Mouse (Mus musculus): ENCODE data around the gene Olfr631. TPM values are rescaled to one million over a fixed set of nuclear protein-coding genes. Genes with fewer than 3 reads are reported as not detected.
"Not testable (repeated sequence)": the region's sequence is repeated elsewhere in the genome, so short reads cannot be mapped to it uniquely, and the experiment has no call there.

Gene Olfr631
- not detected for total RNA-seq (2021)

DNA sequence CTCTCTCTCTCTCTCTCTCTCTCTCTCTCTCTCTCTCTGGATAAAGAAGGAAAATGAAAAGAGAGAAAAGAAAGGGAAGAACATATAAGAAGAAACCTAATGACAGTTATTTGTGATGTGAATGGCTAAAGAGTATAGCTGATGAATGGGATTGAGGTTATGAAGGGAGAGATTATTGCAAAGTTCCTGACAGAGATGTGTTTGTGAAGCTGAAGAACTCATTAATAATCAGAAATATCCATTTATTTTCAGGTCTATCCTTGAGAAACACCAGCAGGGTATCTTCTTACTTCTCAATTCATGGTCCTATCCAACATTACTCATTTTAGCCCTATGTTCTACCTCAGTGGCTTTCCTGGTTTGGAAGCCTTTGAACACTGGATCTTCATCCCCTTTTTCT lies at the start of gene Olfr631:
Gene Olfr631, plus strand, starts transcription at position 301 of the 400 bp plus-strand sequence.
- intact Hi-C loops (cut with DNase I) = no loop called here
- no peak for DNase-seq (ENCODE audit: low spot score in 2 of 2)

DNA sequence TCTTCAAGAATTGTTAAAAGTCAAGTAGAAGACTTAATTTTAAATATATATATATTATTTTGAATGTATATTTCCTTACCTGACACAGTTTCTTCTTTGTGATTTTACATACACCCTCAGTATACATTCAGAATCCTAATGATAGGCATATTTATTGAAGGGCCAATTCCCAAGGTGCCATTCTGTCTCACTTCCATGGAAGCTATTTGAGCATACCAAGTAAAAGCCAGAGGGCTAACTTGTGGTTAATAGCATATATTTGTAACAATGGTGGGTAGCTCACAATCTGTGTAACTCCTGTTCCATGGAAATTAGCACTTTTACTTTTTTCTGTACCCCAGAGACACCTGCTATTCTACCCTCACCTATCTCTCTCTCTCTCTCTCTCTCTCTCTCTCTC lies 42.5 kb upstream of the Olfr631 start, which contains the start of gene Olfr66:
Gene Olfr66, minus strand, starts transcription at position 101 of the 400 bp plus-strand sequence.
- intact Hi-C loops (cut with DNase I) = no loop called here
- no peak for DNase-seq (ENCODE audit: low spot score in 2 of 2)

DNA sequence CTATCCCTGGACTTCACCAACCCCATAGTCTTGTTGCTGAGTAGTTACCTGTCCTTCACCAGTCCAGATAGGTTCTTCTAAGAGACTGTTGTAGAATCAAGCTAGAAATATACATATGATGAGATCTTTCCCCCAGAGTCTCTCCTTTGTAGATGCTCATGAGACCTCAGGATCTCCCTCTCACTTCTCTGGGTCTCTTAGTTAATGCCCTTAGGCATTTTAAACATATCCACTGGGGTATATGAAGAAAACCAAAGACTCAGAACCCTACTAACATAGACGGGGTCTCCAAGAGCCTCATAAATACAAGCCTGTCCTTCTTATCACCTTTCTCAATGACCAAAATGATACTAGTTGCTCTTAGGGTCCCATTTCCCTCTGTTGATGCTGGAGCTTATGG lies 34.2 kb upstream of the Olfr631 start, which contains the start of gene Olfr64:
Gene Olfr64, minus strand, starts transcription at position 101 of the 400 bp plus-strand sequence.
- intact Hi-C loops (cut with DNase I) = no loop called here
- no peak for DNase-seq (ENCODE audit: low spot score in 2 of 2)

DNA sequence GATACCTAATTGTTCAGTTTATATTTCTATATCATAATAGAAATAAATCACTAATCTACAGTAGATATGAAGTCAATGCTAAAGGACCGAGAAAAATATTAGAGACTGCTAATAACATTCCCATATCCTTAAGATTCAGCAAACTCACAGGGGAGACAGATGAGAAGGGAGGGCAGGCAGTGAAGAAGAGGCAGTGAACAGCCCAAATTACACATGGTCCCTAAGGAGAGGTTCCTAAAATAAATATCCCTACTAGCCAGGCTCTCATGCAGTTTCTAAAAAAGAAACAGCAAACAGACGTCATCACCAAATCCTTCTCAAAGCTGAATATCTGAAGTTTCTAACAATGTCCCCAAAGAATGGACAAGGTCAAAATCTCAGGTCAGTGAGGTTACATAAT lies 25.4 kb upstream of the Olfr631 start, which contains the start of gene Olfr65:
Gene Olfr65, plus strand, starts transcription at position 301 of the 400 bp plus-strand sequence.
- DNase-seq (ENCODE audit: low spot score in 2 of 2) = peak in 1 of 2 experiments; percentile 8
- intact Hi-C loops (cut with DNase I) = no loop called here

DNA sequence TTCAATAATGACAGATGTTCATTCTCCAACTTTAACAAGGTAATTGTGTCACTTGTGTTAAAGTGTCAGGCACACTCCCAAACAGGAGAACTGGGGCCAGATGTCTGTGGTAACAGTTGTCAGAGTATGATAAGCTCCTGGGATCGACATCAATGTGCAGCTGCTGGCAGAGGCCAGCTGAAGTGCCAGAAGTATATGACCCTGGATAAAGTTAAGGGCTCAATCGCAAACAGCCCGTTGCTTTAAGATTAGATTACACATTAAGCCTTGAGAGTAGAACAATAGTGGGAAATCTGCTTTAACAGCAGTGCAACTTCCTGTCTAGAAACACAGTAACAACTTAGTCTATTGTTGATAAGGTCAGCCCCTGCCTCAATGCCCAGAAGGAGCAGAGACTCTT lies 18.6 kb upstream of the Olfr631 start:
- DNase-seq (ENCODE audit: low spot score in 2 of 2) = no peak
- intact Hi-C loops (cut with DNase I) = no loop called here

DNA sequence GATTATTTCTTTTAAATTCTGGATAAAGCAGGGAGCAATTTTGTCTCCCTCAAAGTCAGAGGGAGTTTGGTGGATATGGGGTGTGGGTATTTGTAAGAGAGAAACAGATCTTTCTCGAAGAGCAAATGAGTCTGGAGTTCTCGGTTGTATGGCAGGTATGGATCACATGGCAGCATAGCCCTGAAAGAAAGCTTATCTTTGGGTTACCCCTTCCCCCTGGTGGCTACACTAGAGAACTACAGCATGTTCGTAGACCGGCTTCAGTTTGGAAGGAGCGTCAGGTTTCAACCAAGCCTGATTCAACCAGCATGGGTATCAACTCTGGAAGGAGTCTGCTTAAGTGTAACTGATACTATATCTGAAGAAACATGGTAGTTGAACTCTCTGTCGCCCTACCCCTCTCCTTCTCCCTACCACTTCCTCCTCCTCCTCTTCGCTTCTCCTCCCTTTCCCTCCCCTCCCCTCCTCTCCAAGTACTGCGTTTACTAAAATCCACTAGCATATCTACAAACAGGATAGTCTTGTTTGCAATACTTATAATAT lies 15.6 kb upstream of the Olfr631 start:
- intact Hi-C loops (cut with DNase I) = no loop called here
- no peak for DNase-seq (ENCODE audit: low spot score in 2 of 2)

DNA sequence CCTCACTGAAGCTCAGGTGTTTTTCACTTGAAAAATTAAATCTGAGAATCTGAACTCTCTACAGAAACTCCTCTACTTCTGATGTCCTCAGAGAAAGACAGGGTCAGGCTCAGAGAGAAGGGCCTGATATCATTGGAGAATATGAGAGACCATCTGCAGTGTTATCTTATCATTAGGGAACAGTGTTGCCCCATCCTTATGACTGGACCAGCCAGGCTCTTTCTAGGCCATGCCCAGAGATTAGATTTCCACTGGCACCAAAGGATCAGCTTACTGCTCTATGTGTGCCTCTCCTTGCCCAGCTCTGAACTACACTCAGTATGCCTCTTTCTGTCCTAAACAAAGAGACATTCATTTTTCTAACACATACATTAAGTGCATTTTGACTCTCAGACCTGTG lies 13.3 kb upstream of the Olfr631 start:
- no peak for DNase-seq (ENCODE audit: low spot score in 2 of 2)
- intact Hi-C loops (cut with DNase I) = no loop called here

DNA sequence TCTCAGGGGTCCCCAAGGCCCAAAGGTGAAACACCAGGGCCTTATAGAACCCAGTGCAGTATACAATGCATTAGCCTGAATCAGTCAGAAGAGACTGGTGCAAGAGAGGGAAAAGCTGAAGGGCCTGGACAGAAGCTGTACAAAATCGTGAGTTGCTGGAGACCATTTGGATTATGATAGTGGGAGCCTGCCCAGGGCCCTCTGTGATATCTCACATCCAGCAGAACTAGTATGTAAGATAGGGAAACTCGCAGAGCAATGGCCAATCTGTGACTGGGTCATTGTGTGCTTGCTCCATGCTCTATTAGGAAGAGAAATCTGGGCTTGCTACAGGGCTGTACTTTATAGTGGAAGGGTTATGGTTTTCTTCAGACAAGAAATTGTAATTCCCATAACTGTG lies 5.6 kb downstream of the Olfr631 start, which contains the start of gene Olfr632:
Gene Olfr632, plus strand, starts transcription at position 84 of the 400 bp plus-strand sequence.
- no peak for DNase-seq (ENCODE audit: low spot score in 2 of 2)
- intact Hi-C loops (cut with DNase I) = no loop called here

DNA sequence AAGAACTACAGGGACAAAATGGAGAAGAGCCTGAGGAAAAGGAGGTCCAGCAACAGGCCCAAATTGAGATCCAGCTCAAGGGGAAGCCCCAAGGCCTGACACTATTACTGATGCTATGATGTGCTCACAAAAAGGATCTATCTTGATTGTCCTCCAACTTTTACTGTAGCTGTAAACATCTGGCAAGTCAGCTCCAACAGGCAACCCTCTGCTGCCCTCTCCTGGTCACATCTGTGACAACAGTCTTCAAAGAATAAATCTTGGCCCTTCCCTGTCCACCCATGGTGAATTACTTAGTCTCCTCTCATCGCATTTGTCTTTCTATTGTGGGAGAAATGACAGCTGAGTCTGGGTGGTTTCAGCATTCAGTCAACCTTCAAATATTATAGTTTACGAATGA lies 14.1 kb downstream of the Olfr631 start:
- DNase-seq (ENCODE audit: low spot score in 2 of 2) = peak in 1 of 2 experiments; percentile 1
- intact Hi-C loops (cut with DNase I) = loop anchor here (10.0 kb wide), 1 partner anchor 1438 kb away; no protein-coding TSS in a partner anchor

DNA sequence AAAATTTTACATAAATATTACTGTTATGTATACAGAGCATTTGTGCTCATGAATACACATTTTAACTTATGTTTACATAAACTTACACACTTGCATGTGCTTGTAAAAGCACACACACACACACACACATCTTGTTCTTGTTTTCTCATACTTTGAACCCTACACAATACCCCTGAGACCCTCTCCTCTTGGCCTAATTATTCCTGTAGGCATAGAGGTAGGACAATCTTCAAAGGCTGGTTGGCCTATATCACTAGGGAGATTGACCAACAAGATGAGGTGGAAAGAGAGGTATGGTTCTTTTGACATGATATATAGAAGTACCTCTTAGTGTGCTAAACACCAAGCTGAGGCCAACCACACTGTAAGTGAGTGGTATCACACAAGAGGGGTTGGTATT lies 15.5 kb downstream of the Olfr631 start, which contains the start of gene Olfr633:
Gene Olfr633, plus strand, starts transcription at position 301 of the 400 bp plus-strand sequence.
- DNase-seq (ENCODE audit: low spot score in 2 of 2) = no peak

DNA sequence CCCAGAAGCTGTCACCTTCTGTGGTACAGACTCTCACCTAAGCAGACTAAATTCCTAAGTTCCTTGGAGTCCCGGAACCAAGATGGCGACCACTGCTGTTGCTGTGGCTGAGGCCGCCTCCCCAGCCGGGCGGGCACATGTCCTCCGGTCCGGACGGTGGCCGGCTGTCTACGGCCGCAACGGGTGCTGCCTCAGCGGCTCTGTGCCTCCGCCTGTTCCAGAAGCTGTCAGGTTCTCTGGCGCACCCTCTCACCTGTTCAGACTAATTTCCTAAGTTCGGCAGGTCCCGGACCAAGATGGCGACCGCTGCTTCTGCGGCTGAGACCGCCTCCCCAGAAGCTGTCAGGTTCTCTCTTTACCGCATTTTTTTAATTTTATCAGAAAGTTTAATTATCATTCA lies 38.2 kb downstream of the Olfr631 start:
- intact Hi-C loops (cut with DNase I); DNase-seq (ENCODE audit: low spot score in 2 of 2): not testable (repeated sequence)

More for the DNA sequence above, 15.5 kb downstream of the Olfr631 start, which contains the start of gene Olfr633:
- intact Hi-C loops (cut with DNase I) = loop anchor here (10.0 kb wide), 1 partner anchor 1439 kb away; no protein-coding TSS in a partner anchor

DNA sequence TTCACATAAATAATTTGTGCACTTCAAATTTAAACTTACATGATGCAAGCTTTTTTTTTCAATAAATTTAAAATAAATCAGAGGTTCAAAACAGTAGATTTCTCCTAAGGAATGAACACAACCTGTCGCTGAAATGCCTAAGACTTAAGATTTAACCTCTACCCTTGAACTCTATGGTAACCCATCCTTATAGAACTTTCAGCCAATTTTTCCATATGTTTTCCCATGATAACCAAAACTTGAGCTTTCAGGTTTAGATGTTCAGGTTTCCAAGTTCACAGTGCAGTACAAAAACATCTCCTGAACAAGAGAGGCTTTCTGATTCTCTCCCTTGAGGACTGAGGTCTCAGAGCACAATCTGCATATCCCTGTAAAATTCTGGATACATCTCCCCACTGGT lies 42.2 kb downstream of the Olfr631 start, which contains the start of gene Olfr635:
Gene Olfr635, plus strand, starts transcription at position 301 of the 400 bp plus-strand sequence.
- no peak for DNase-seq (ENCODE audit: low spot score in 2 of 2)
- intact Hi-C loops (cut with DNase I) = no loop called here

DNA sequence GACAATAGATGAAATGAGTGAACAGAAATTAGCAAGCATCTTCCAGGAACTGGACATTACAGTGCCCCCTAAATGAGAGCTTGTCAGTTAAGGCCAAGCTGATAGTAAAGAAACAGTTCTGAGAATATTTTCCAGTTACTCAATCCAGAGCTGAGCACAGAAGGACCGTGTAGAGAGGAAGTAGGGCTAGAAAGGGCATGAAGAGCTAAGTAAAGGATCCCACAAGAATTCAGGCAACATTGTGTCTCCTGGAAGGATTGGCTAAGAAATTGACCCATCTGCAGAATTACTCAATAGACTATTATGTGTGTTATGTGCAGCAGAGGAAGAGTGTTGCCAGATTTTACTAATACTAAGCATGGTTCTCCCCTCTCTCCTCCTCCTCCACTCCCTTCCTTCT lies 43.2 kb downstream of the Olfr631 start:
- no peak for DNase-seq (ENCODE audit: low spot score in 2 of 2)
- intact Hi-C loops (cut with DNase I) = no loop called here

Other genes with a start within 250 kb of the Olfr631 start
- not detected for gene Olfr625-ps1, start 246.1 kb upstream of the Olfr631 start, total RNA-seq (2021)
- gene Olfr243, start 214.2 kb upstream of the Olfr631 start, total RNA-seq (2021) = not detected
- not detected for gene Olfr628, start 198.5 kb upstream of the Olfr631 start, total RNA-seq (2021)
- gene Olfr629, start 183.9 kb upstream of the Olfr631 start, total RNA-seq (2021) = not detected
- gene Olfr630, start 171.5 kb upstream of the Olfr631 start, total RNA-seq (2021) = not detected
- gene Olfr69, start 157.2 kb upstream of the Olfr631 start, total RNA-seq (2021) = not detected
- gene Olfr68, start 149.1 kb upstream of the Olfr631 start, total RNA-seq (2021) = not detected
- not detected for gene Olfr67, start 137.0 kb upstream of the Olfr631 start, total RNA-seq (2021)
- gene Hbb-bt, start 114.8 kb upstream of the Olfr631 start, total RNA-seq (2021) = 10 to 100 TPM; 78.9 to 84.4 TPM
- gene Hbb-bs, start 100.7 kb upstream of the Olfr631 start, total RNA-seq (2021) = 100 to 1,000 TPM; 511 to 567 TPM
- not detected for gene Hbb-bh2, start 88.3 kb upstream of the Olfr631 start, total RNA-seq (2021)
- gene Hbb-bh1, start 85.7 kb upstream of the Olfr631 start, total RNA-seq (2021) = not detected
- gene Hbb-y, start 75.6 kb upstream of the Olfr631 start, total RNA-seq (2021) = not detected
- not detected for gene Olfr66, start 42.6 kb upstream of the Olfr631 start, total RNA-seq (2021)
- not detected for gene Olfr64, start 34.3 kb upstream of the Olfr631 start, total RNA-seq (2021)
- not detected for gene Olfr65, start 25.3 kb upstream of the Olfr631 start, total RNA-seq (2021)
- not detected for gene Olfr632, start 5.5 kb downstream of the Olfr631 start, total RNA-seq (2021)
- not detected for gene Olfr633, start 15.6 kb downstream of the Olfr631 start, total RNA-seq (2021)
- gene Olfr635, start 42.3 kb downstream of the Olfr631 start, total RNA-seq (2021) = under 1 TPM; 0.05 to 0.07 TPM
- not detected for gene Olfr638, start 69.9 kb downstream of the Olfr631 start, total RNA-seq (2021)
- under 1 TPM; 0.07 to 0.16 TPM for gene Olfr639, start 88.5 kb downstream of the Olfr631 start, total RNA-seq (2021)
- gene Olfr640, start 96.7 kb downstream of the Olfr631 start, total RNA-seq (2021) = not detected
- not detected for gene Olfr641, start 106.6 kb downstream of the Olfr631 start, total RNA-seq (2021)
- not detected for gene Olfr642, start 123.8 kb downstream of the Olfr631 start, total RNA-seq (2021)
- gene 4930516K23Rik, start 132.6 kb downstream of the Olfr631 start, total RNA-seq (2021) = not detected
- gene Olfr644, start 143.0 kb downstream of the Olfr631 start, total RNA-seq (2021) = not detected
- not detected for gene Olfr645, start 156.6 kb downstream of the Olfr631 start, total RNA-seq (2021)
- gene Olfr646, start 176.0 kb downstream of the Olfr631 start, total RNA-seq (2021) = under 1 TPM in 1 of 2 experiments, not detected in 1; 0.14 TPM
- not detected for gene Ubqln5, start 201.0 kb downstream of the Olfr631 start, total RNA-seq (2021)
- not detected for gene Olfr643, start 208.6 kb downstream of the Olfr631 start, total RNA-seq (2021)
- gene Ubqln3, start 214.5 kb downstream of the Olfr631 start, total RNA-seq (2021) = not detected
- gene Ubqlnl, start 221.7 kb downstream of the Olfr631 start, total RNA-seq (2021) = not detected
- not detected for gene Olfm5, start 236.0 kb downstream of the Olfr631 start, total RNA-seq (2021)

All from left cerebral cortex, postnatal 25 days (tissue).